In genomic region chr17:72194976-72195650, GRCm38 (mm10) we compare ENCODE assay signal across 14 mouse cellular contexts.
DNase-seq lines count a peak whose midpoint lies in the region; ATAC-seq and TF ChIP-seq lines count a peak whose summit lies in the region.
"Had no signal": no experiment of that assay in that cellular context is flagged by ENCODE, and none has a peak within 500 bp of the region (broad histone marks: within the 10 kb centered on the region; RNA-seq: fewer than 3 reads in every experiment).

No protein-coding gene starts in this region.

- no peak overlapping the region for H3K27ac ChIP-seq in left cerebral cortex, adult 2 months
- peak overlapping the region; percentile 76 for H3K27ac ChIP-seq in forebrain, embryonic 10.5 days
- H3K27ac ChIP-seq in hindbrain, embryonic 12.5 days: no peak overlapping the region
- H3K27ac ChIP-seq in neural tube, embryonic 13.5 days (replicated peaks): no peak overlapping the region
- H3K27ac ChIP-seq in kidney, adult 2 months (ENCODE audit: insufficient read depth, low read depth, low read length): no peak overlapping the region

- no peak overlapping the region for H3K9ac ChIP-seq in hindbrain, embryonic 12.5 days
- no peak overlapping the region for H3K9ac ChIP-seq in neural tube, embryonic 13.5 days

- no peak for TF ChIP-seq POLR2A in kidney, adult 2 months (IDR thresholded peaks at IDR 0.05; ENCODE audit: low read depth, low read length)

- H3K9me3 ChIP-seq in forebrain, embryonic 10.5 days: no peaks in the 10 kb centered on the region
- H3K9me3 ChIP-seq in hindbrain, embryonic 12.5 days (replicated peaks): no peaks in the 10 kb centered on the region
- no peaks in the 10 kb centered on the region for H3K9me3 ChIP-seq in neural tube, embryonic 13.5 days

- WGBS in forebrain, embryonic 10.5 days: 27% methylated on average over 12 of the region's 12 CpGs
- 30% methylated on average over 12 of the region's 12 CpGs for WGBS in hindbrain, embryonic 12.5 days
- WGBS in neural tube, embryonic 13.5 days: 32% methylated on average over 12 of the region's 12 CpGs
- WGBS in kidney, adult 2 months: 49% methylated on average over 12 of the region's 12 CpGs

- intact Hi-C loops in left cerebral cortex, postnatal 4 days (cut with DNase I): no loop called here
- intact Hi-C loops in left cerebral cortex, adult 2 months (cut with DNase I): no loop called here

- no peak for TF ChIP-seq CTCF in left cerebral cortex, adult 2 months (IDR thresholded peaks at IDR 0.05)
- no peak for TF ChIP-seq CTCF in kidney, adult 2 months (conservative IDR thresholded peaks at IDR 0.05; ENCODE audit: insufficient read depth, insufficient read length, low read depth, low read length)

- no peaks in the 10 kb centered on the region for H3K36me3 ChIP-seq in forebrain, embryonic 10.5 days (replicated peaks)
- H3K36me3 ChIP-seq in hindbrain, embryonic 12.5 days: no peaks in the 10 kb centered on the region
- H3K36me3 ChIP-seq in neural tube, embryonic 13.5 days: no peaks in the 10 kb centered on the region
- H3K36me3 ChIP-seq in kidney, adult 2 months (ENCODE audit: control insufficient read depth, insufficient read depth, low read length): no peaks in the 10 kb centered on the region

- ATAC-seq in hindbrain, embryonic 12.5 days (ENCODE audit: low FRiP score): peak; percentile 46
- ATAC-seq in neural tube, embryonic 13.5 days (ENCODE audit: low read depth): peak; percentile 69
- ATAC-seq in granulocyte monocyte progenitor cell, adult 5-6 weeks (replicated peaks; ENCODE audit: poor library complexity, severe bottlenecking): no peak
- ATAC-seq: activated CD4-positive, CD25-positive, alpha-beta regulatory T cell, adult 4 months had no signal

- no peak overlapping the region for H3K4me3 ChIP-seq in left cerebral cortex, adult 2 months
- H3K4me3 ChIP-seq in forebrain, embryonic 10.5 days: no peak overlapping the region
- H3K4me3 ChIP-seq in hindbrain, embryonic 12.5 days: no peak overlapping the region
- no peak overlapping the region for H3K4me3 ChIP-seq in neural tube, embryonic 13.5 days
- no peak overlapping the region for H3K4me3 ChIP-seq in kidney, adult 2 months (ENCODE audit: insufficient read depth, low read depth, low read length)
- H3K4me3 ChIP-seq: erythroblast, embryonic 14.5 days had no signal

- H3K4me2 ChIP-seq in hindbrain, embryonic 12.5 days (replicated peaks): no peak overlapping the region
- no peak overlapping the region; the same call in 1 of the 2 replicates for H3K4me2 ChIP-seq in neural tube, embryonic 13.5 days

- peaks cover 31% of the 10 kb centered on the region for H3K4me1 ChIP-seq in forebrain, embryonic 10.5 days
- H3K4me1 ChIP-seq in hindbrain, embryonic 12.5 days: peaks cover 7% of the 10 kb centered on the region
- H3K4me1 ChIP-seq in neural tube, embryonic 13.5 days (replicated peaks): peaks cover 16% of the 10 kb centered on the region
- no peaks in the 10 kb centered on the region for H3K4me1 ChIP-seq in kidney, adult 2 months (ENCODE audit: control insufficient read depth, insufficient read depth, low read length)

- DNase-seq in left cerebral cortex, postnatal 4 days: peak; percentile 59
- no peak for DNase-seq in left cerebral cortex, adult 2 months (ENCODE audit: extremely low spot score in 1 of 2, low spot score in 2 of 2)
- peak; percentile 39 for DNase-seq in forebrain, embryonic 10.5 days (ENCODE audit: extremely low spot score, low spot score)
- no peak for DNase-seq in frontal cortex, postnatal 10 days (ENCODE audit: low spot score in 2 of 2)
- DNase-seq in kidney, adult 2 months: no peak
- DNase-seq: cerebellum, adult 11-12 months; heart, postnatal 36 days; lung, postnatal 14 days; thymus, postnatal 36 days had no signal

- no peaks in the 10 kb centered on the region for H3K27me3 ChIP-seq in forebrain, embryonic 10.5 days (ENCODE audit: poor library complexity, severe bottlenecking)
- no peaks in the 10 kb centered on the region for H3K27me3 ChIP-seq in hindbrain, embryonic 12.5 days
- no peaks in the 10 kb centered on the region for H3K27me3 ChIP-seq in neural tube, embryonic 13.5 days
- no peaks in the 10 kb centered on the region for H3K27me3 ChIP-seq in kidney, adult 2 months (replicated peaks; ENCODE audit: control insufficient read depth, insufficient read depth, low read length)

Comparison
In these comparisons a context has a peak if more than half of its experiments do, and no peak if none do; other contexts are left out.
1. DNase-seq: peak in left cerebral cortex, postnatal 4 days (single experiment) and forebrain, embryonic 10.5 days (single experiment); none in left cerebral cortex, adult 2 months (0 of 2), frontal cortex, postnatal 10 days (0 of 2) and kidney, adult 2 months (single experiment).